Mouse (Mus musculus) kidney, embryonic 14.5 days (tissue): ENCODE data around the gene Hdac8. TPM values are rescaled to one million over a fixed set of nuclear protein-coding genes. Genes with fewer than 3 reads are reported as not detected.

Source experiments
- ATAC-seq: fragments of 200-750 bp; cut with Nextera tagmentation; 2 replicates; pipeline ENCODE4 v1.8.0; 2017; ENCODE audit warnings: moderate number of reproducible peaks, mild to moderate bottlenecking, moderate TSS enrichment, moderate library complexity; ENCODE audit not compliant: low FRiP score, low TSS enrichment
- H3K27ac ChIP-seq: fragments of 300-500 bp; sonication (generic); 2 replicates; pipeline ENCODE4 v1.5.1; 2014; ENCODE audit warnings: low read depth, mild to moderate bottlenecking, low read length, moderate library complexity, mixed read lengths
- H3K27me3 ChIP-seq: fragments of 300-500 bp; sonication (generic); 2 replicates; pipeline ENCODE4 v1.6.1; 2014; ENCODE audit warnings: mild to moderate bottlenecking, low read length; ENCODE audit not compliant: control insufficient read depth, insufficient read depth
- H3K36me3 ChIP-seq: fragments of 300-500 bp; sonication (generic); 2 replicates; pipeline ENCODE4 v1.6.1; 2014; ENCODE audit warnings: low read length, mixed read lengths; ENCODE audit not compliant: control insufficient read depth, insufficient read depth
- H3K4me1 ChIP-seq: fragments of 300-500 bp; sonication (generic); 2 replicates; pipeline ENCODE4 v1.6.1; 2014; ENCODE audit warnings: low read length, mixed read lengths; ENCODE audit not compliant: control insufficient read depth, insufficient read depth
- H3K4me2 ChIP-seq: fragments of 300-500 bp; sonication (generic); replicated peaks from 2 replicates; pipeline ENCODE4 v1.6.1; 2014; ENCODE audit warnings: low read depth, mild to moderate bottlenecking, low read length
- H3K4me3 ChIP-seq: fragments of 300-500 bp; sonication (generic); 2 replicates; pipeline ENCODE4 v1.5.1; 2014; ENCODE audit warnings: mild to moderate bottlenecking, low read length
- H3K9ac ChIP-seq: fragments of 300-500 bp; sonication (generic); 2 replicates; pipeline ENCODE4 v1.6.1; 2014; ENCODE audit warnings: low read depth, mild to moderate bottlenecking, low read length, moderate library complexity
- H3K9me3 ChIP-seq: fragments of 300-500 bp; sonication (generic); 2 replicates; pipeline ENCODE4 v1.6.1; 2016; ENCODE audit warnings: low read length; ENCODE audit not compliant: control insufficient read depth
- WGBS: fragments of 180-500 bp; shearing (Covaris S2); extraction: QIAGEN DNeasy Blood & Tissue Kit; methylation state at CpG from one replicate; pipeline ENCODE4 v1.1.7; 2014; 5-methylcytosine and 5-hydroxymethylcytosine counted together
- polyA plus RNA-seq: library from polyadenylated mRNA; unstranded; fragments of >200 nt; fragmentation: Nextera tagmentation; extraction: Ambion mirVana; gene quantifications from 2 replicates; pipeline ENCODE4 v1.2.1, GENCODE M21; 2014

Hdac8 gene
- polyA plus RNA-seq, 1 experiment from 2014 or later, result 4.3 TPM

DNA sequence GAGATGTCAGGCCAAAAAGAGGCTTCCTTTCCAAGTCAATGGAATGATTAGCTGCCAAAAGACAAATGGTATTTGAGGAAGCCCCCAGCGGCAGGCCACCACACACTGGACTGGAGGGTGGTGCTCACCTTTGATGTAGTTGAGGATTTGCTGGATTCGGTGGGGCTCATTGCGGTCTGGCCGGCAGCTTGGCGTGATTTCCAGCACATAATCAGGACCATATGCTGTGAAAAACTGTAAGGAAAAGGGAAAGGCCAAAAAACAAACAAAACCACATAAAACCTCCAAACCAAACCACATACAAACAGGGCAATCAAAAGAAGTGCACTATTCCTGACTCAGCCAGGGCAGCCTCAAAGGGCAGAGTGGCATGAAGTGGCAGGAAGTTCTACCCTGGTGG is 197.6 kb downstream of the Hdac8 start:
- H3K4me2 ChIP-seq, result no peak overlapping the region
- WGBS, result 61% methylated on average over 5 of the region's 5 CpGs
- no peak overlapping the region for H3K27ac ChIP-seq
- H3K4me3 ChIP-seq, result no peak overlapping the region
- H3K9me3 ChIP-seq, result no peaks in the 10 kb centered on the region
- no peak for ATAC-seq
- H3K36me3 ChIP-seq, result no peaks in the 10 kb centered on the region
- H3K9ac ChIP-seq, result no peak overlapping the region
- no peaks in the 10 kb centered on the region; the same call in 1 of the 2 replicates for H3K27me3 ChIP-seq
- no peaks in the 10 kb centered on the region for H3K4me1 ChIP-seq

GRCm38 (mm10) chrX:102305806-102306205 is 199.4 kb downstream of the Hdac8 start:
- Histone ChIP-seq H3K36me3 (no peaks in the 10 kb centered on the region), H3K9ac (no peak overlapping the region), H3K9me3 (no peaks in the 10 kb centered on the region), H3K27me3 (no peaks in the 10 kb centered on the region; the same call in 1 of the 2 replicates), H3K4me1 (no peaks in the 10 kb centered on the region), H3K4me3 (no peak overlapping the region), H3K27ac (no peak overlapping the region), H3K4me2 (no peak overlapping the region)
- 61% methylated on average over 4 of the region's 4 CpGs for WGBS
- no peak for ATAC-seq

DNA sequence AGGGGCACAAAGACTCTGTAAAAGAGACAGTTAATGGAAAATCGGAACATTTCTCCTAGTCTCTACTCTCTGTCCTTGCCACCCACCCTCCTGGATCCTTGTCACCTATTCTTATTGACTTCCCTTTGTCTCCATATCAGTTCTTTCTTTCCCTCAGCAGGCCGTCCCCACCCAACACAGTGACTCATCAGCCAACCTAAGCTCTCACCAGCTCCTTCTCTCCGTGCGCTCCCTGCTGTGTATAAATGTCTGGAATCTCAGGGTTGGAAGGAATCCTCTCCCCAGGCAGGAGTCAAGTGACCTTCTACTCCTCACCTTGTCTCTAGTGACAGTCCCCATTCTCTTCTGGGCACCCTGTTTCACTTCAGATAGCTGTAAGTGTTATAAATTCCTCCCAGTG is 200.2 kb downstream of the Hdac8 start:
- Histone ChIP-seq H3K4me1 (no peaks in the 10 kb centered on the region), H3K4me2 (no peak overlapping the region), H3K36me3 (no peaks in the 10 kb centered on the region), H3K4me3 (no peak overlapping the region), H3K27ac (no peak overlapping the region), H3K27me3 (no peaks in the 10 kb centered on the region; the same call in 1 of the 2 replicates), H3K9ac (no peak overlapping the region), H3K9me3 (no peaks in the 10 kb centered on the region)
- no peak for ATAC-seq
- WGBS, result 74% methylated on average over 4 of the region's 4 CpGs

GRCm38 (mm10) chrX:102302476-102302875 is 202.7 kb downstream of the Hdac8 start:
- Histone ChIP-seq H3K4me1 (no peaks in the 10 kb centered on the region), H3K9ac (no peak overlapping the region), H3K4me3 (no peak overlapping the region), H3K36me3 (no peaks in the 10 kb centered on the region), H3K4me2 (no peak overlapping the region), H3K27me3 (no peaks in the 10 kb centered on the region; the same call in 1 of the 2 replicates), H3K27ac (no peak overlapping the region), H3K9me3 (no peaks in the 10 kb centered on the region)
- WGBS, result 58% methylated on average over 3 of the region's 3 CpGs
- ATAC-seq, result peak; percentile 16; the same call in 1 of the 2 replicates

GRCm38 (mm10) chrX:102284889-102285288 is 220.3 kb downstream of the Hdac8 start:
- no peak for ATAC-seq
- H3K4me2 ChIP-seq, result no peak overlapping the region
- H3K4me1 ChIP-seq, result no peaks in the 10 kb centered on the region
- no peak overlapping the region for H3K27ac ChIP-seq
- H3K9me3 ChIP-seq, result no peaks in the 10 kb centered on the region
- 69% methylated on average over 3 of the region's 3 CpGs for WGBS
- no peaks in the 10 kb centered on the region for H3K27me3 ChIP-seq
- H3K36me3 ChIP-seq, result no peaks in the 10 kb centered on the region
- no peak overlapping the region for H3K4me3 ChIP-seq
- no peak overlapping the region for H3K9ac ChIP-seq

DNA sequence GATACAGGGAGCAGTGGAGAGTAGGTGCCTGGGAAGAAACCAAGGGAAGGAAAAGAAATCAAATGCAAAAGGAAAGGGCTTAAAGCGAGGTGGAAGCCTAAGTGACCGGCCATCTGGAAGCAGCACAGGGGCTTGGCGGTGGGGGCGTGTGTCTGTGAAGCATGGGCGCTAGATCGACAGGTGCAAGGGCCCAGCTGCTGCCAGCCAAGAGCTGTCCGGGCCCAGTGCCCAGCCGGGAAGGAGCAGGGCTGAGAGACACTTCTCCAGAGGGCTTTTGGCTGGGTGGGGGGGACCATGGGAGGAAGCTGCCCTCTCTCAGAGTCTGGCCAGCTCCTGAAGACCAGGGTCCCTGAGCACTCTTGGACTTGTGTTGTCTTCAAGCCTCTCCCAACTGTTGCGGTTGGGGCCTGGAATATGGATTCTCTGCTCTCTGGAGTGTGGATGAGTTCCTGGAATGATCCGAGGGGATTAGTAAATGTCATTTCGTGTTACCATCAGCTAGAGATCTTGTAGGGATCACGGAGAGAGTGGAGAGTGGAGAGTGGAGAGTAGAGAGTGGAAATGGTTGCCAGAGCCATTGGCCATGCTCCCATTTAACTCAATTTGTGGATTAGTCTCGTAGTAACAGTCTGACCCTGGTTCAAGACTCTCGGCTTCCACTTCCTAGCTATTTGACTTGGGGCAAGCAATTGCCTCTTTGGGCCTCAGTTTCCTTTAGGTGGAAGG is 242.4 kb downstream of the Hdac8 start:
- Histone ChIP-seq H3K27me3 (no peaks in the 10 kb centered on the region), H3K4me1 (no peaks in the 10 kb centered on the region), H3K9ac (no peak overlapping the region), H3K9me3 (no peaks in the 10 kb centered on the region), H3K27ac (no peak overlapping the region), H3K36me3 (no peaks in the 10 kb centered on the region), H3K4me2 (no peak overlapping the region), H3K4me3 (no peak overlapping the region)
- ATAC-seq, result no peak
- WGBS, result 79% methylated on average over 14 of the region's 14 CpGs

DNA sequence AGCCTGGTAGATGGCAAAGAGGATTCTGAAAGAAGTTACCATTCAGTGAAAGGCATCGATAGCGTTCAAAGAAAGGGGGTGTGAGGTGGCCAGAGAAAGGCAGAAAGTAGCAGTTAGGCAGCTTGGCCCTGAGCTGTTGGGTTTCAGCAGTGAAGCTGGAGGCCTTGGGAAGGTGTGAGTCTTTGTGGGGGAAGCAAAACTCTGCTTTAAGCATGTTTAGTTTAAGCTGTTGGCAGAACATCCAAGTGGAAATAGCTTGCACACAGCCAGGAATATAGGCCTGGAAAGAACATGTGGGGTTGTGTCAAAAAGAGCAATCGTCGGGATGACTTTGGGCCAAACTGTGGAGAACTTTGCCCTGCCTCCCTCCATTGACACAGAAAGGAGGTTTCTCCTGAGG is 245.4 kb downstream of the Hdac8 start:
- WGBS, result 87% methylated on average over 4 of the region's 4 CpGs
- H3K27me3 ChIP-seq, result no peaks in the 10 kb centered on the region
- no peak for ATAC-seq
- H3K4me1 ChIP-seq, result no peaks in the 10 kb centered on the region
- H3K27ac ChIP-seq, result no peak overlapping the region
- H3K9ac ChIP-seq, result no peak overlapping the region
- H3K4me3 ChIP-seq, result no peak overlapping the region
- no peak overlapping the region for H3K4me2 ChIP-seq
- no peaks in the 10 kb centered on the region for H3K9me3 ChIP-seq
- H3K36me3 ChIP-seq, result no peaks in the 10 kb centered on the region

GRCm38 (mm10) chrX:102253892-102254291 is 251.3 kb downstream of the Hdac8 start:
- no peak overlapping the region for H3K27ac ChIP-seq
- H3K36me3 ChIP-seq, result no peaks in the 10 kb centered on the region
- 34% methylated on average over 7 of the region's 7 CpGs for WGBS
- H3K4me1 ChIP-seq, result no peaks in the 10 kb centered on the region
- peaks cover 21% of the 10 kb centered on the region for H3K27me3 ChIP-seq
- no peak overlapping the region; the same call in 1 of the 2 replicates for H3K4me3 ChIP-seq
- ATAC-seq, result no peak
- no peaks in the 10 kb centered on the region for H3K9me3 ChIP-seq
- H3K4me2 ChIP-seq, result peak overlapping the region; percentile 12
- no peak overlapping the region for H3K9ac ChIP-seq

- peaks cover 21% of the 10 kb centered on the region for H3K27me3 ChIP-seq
- no peaks in the 10 kb centered on the region for H3K9me3 ChIP-seq
- no peaks in the 10 kb centered on the region for H3K4me1 ChIP-seq
- no peaks in the 10 kb centered on the region for H3K36me3 ChIP-seq
- peak within 1 kb of the TSS; percentile 71 for H3K4me2 ChIP-seq
- H3K27ac ChIP-seq, result peak within 1 kb of the TSS; percentile 37; the same call in 1 of the 2 replicates
- peak within 1 kb of the TSS; percentile 62 for H3K9ac ChIP-seq
- WGBS, result 22% methylated on average over 43 of the region's 44 CpGs
- peak; percentile 93 for ATAC-seq
- H3K4me3 ChIP-seq, result peak within 1 kb of the TSS; percentile 48
Observed at GRCm38 (mm10) chrX:102251937-102252860, 253.0 kb downstream of the Hdac8 start, which contains the start of gene Cited1. Gene Cited1 (minus strand): TSS chrX:102252181.
